Mouse (Mus musculus) spleen, postnatal 10 days (tissue): ENCODE measurements around the gene Itga6.

Experiments
- DNase-seq, 2 experiments: peaks; one replicate each; pipeline ENCODE4 v3.0.0; 2021 to 2022; ENCODE audit warnings: low spot score in 2 of 2

Gene Itga6

GRCm38 (mm10) chr2:71801691-71802090 is 56.3 kb downstream of the Itga6 start:
- no peak for DNase-seq

GRCm38 (mm10) chr2:71802131-71802530 is 56.7 kb downstream of the Itga6 start:
- DNase-seq = no peak

GRCm38 (mm10) chr2:71805120-71805519 is 59.7 kb downstream of the Itga6 start:
- no peak for DNase-seq

- DNase-seq = no peak
Measured at GRCm38 (mm10) chr2:71805611-71806567, 60.5 kb downstream of the Itga6 start.

- DNase-seq = no peak
Measured at GRCm38 (mm10) chr2:71809289-71809860, 64.0 kb downstream of the Itga6 start.

- DNase-seq = no peak
Measured at GRCm38 (mm10) chr2:71810010-71810409, 64.6 kb downstream of the Itga6 start.

GRCm38 (mm10) chr2:71810906-71811305 is 65.5 kb downstream of the Itga6 start:
- DNase-seq = no peak

GRCm38 (mm10) chr2:71812221-71813021 is 67.0 kb downstream of the Itga6 start:
- peak; percentile 73 to 87 for DNase-seq

GRCm38 (mm10) chr2:71813022-71813358 is 67.6 kb downstream of the Itga6 start:
- no peak for DNase-seq

GRCm38 (mm10) chr2:71813371-71813770 is 68.0 kb downstream of the Itga6 start:
- DNase-seq = no peak

- DNase-seq = peak; percentile 40 to 69
Measured at GRCm38 (mm10) chr2:71814016-71814415, 68.6 kb downstream of the Itga6 start.

- no peak for DNase-seq
Measured at GRCm38 (mm10) chr2:71815279-71815678, 69.9 kb downstream of the Itga6 start.

- no peak for DNase-seq
Measured at GRCm38 (mm10) chr2:71816391-71817041, 71.1 kb downstream of the Itga6 start.

GRCm38 (mm10) chr2:71824146-71824545 is 78.7 kb downstream of the Itga6 start:
- no peak for DNase-seq

- DNase-seq = no peak
Measured at GRCm38 (mm10) chr2:71827711-71828110, 82.3 kb downstream of the Itga6 start.

- DNase-seq = no peak
Measured at GRCm38 (mm10) chr2:71828928-71829327, 83.5 kb downstream of the Itga6 start.

GRCm38 (mm10) chr2:71833626-71834025 is 88.2 kb downstream of the Itga6 start:
- DNase-seq = no peak

GRCm38 (mm10) chr2:71834371-71834770 is 89.0 kb downstream of the Itga6 start:
- no peak for DNase-seq

GRCm38 (mm10) chr2:71835556-71835955 is 90.1 kb downstream of the Itga6 start:
- DNase-seq = no peak

GRCm38 (mm10) chr2:71836232-71836631 is 90.8 kb downstream of the Itga6 start:
- DNase-seq = no peak

GRCm38 (mm10) chr2:71837261-71837660 is 91.8 kb downstream of the Itga6 start:
- no peak for DNase-seq

- peak; percentile 39 to 81 for DNase-seq
Measured at GRCm38 (mm10) chr2:71837791-71838190, 92.4 kb downstream of the Itga6 start.
